Mouse (Mus musculus): ENCODE measurements around the gene Hoxb13. TPM values are rescaled to one million over a fixed set of nuclear protein-coding genes. Genes with fewer than 3 reads are reported as not detected.

The Hoxb13 gene
- polyA plus RNA-seq, 1 experiment from 2014 or later = not detected

- peaks cover 5% of the 10 kb centered on the region; the same call in 1 of the 2 replicates for H3K27me3 ChIP-seq
- H3K4me3 ChIP-seq = no peak overlapping the region
- no peaks in the 10 kb centered on the region for H3K9me3 ChIP-seq
- no peak overlapping the region for H3K9ac ChIP-seq (replicated peaks)
- no peaks in the 10 kb centered on the region for H3K4me1 ChIP-seq
- no peak for ATAC-seq (replicated peaks)
- H3K27ac ChIP-seq (replicated peaks) = no peak overlapping the region
- WGBS = 44% methylated on average over 2 of the region's 2 CpGs
- no peaks in the 10 kb centered on the region for H3K36me3 ChIP-seq
- H3K4me2 ChIP-seq (replicated peaks) = no peak overlapping the region
These were observed 29.7 kb downstream of the Hoxb13 start for GRCm38 (mm10) chr11:96223813-96224212.

GRCm38 (mm10) chr11:96227676-96228075 lies 33.6 kb downstream of the Hoxb13 start:
- Histone ChIP-seq H3K4me1 (no peaks in the 10 kb centered on the region), H3K27me3 (peaks cover 9% of the 10 kb centered on the region), H3K4me3 (no peak overlapping the region), H3K27ac (replicated peaks) (no peak overlapping the region), H3K9me3 (no peaks in the 10 kb centered on the region), H3K9ac (replicated peaks) (no peak overlapping the region), H3K36me3 (no peaks in the 10 kb centered on the region), H3K4me2 (replicated peaks) (no peak overlapping the region)
- 83% methylated on average over 9 of the region's 9 CpGs for WGBS
- no peak for ATAC-seq (replicated peaks)

- Histone ChIP-seq H3K9me3 (no peaks in the 10 kb centered on the region), H3K27ac (replicated peaks) (no peak overlapping the region), H3K9ac (replicated peaks) (no peak overlapping the region), H3K27me3 (peaks cover 46% of the 10 kb centered on the region), H3K4me3 (no peak overlapping the region), H3K4me1 (no peaks in the 10 kb centered on the region), H3K4me2 (replicated peaks) (no peak overlapping the region), H3K36me3 (no peaks in the 10 kb centered on the region)
- WGBS = 3% methylated on average over 12 of the region's 12 CpGs
- no peak for ATAC-seq (replicated peaks)
These were observed 40.8 kb downstream of the Hoxb13 start for GRCm38 (mm10) chr11:96234906-96235305.

- H3K9ac ChIP-seq (replicated peaks) = no peak overlapping the region
- no peak overlapping the region for H3K4me3 ChIP-seq
- H3K4me2 ChIP-seq (replicated peaks) = no peak overlapping the region
- H3K27me3 ChIP-seq = peaks cover 41% of the 10 kb centered on the region
- H3K9me3 ChIP-seq = no peaks in the 10 kb centered on the region
- no peak for ATAC-seq (replicated peaks)
- H3K36me3 ChIP-seq = no peaks in the 10 kb centered on the region
- WGBS = 2% methylated on average over 7 of the region's 7 CpGs
- H3K27ac ChIP-seq (replicated peaks) = no peak overlapping the region
- H3K4me1 ChIP-seq = no peaks in the 10 kb centered on the region
These were observed 46.1 kb downstream of the Hoxb13 start for GRCm38 (mm10) chr11:96240211-96240610.

Other genes starting within 250 kb of the Hoxb13 start
- 22.0 and 27.1 TPM in 2 replicates for gene Igf2bp1, start 188.4 kb upstream of the Hoxb13 start, polyA plus RNA-seq (2015; fragmentation: Nextera tagmentation; extraction: Ambion mirVana)
- not detected in 2 replicates for gene Gip, start 169.8 kb upstream of the Hoxb13 start, polyA plus RNA-seq (2015; fragmentation: Nextera tagmentation; extraction: Ambion mirVana)
- 136 and 142 TPM in 2 replicates for gene Snf8, start 159.4 kb upstream of the Hoxb13 start, polyA plus RNA-seq (2015; fragmentation: Nextera tagmentation; extraction: Ambion mirVana)
- 35.1 and 37.2 TPM in 2 replicates for gene Ube2z, start 128.9 kb upstream of the Hoxb13 start, polyA plus RNA-seq (2015; fragmentation: Nextera tagmentation; extraction: Ambion mirVana)
- 409 and 467 TPM in 2 replicates for gene Atp5g1, start 118.6 kb upstream of the Hoxb13 start, polyA plus RNA-seq (2015; fragmentation: Nextera tagmentation; extraction: Ambion mirVana)
- gene Calcoco2, start 82.4 kb upstream of the Hoxb13 start, polyA plus RNA-seq (2015; fragmentation: Nextera tagmentation; extraction: Ambion mirVana) = not detected in 2 replicates
- gene Ttll6, start 60.5 kb upstream of the Hoxb13 start, polyA plus RNA-seq (2015; fragmentation: Nextera tagmentation; extraction: Ambion mirVana) = 0.18 and 0.25 TPM in 2 replicates
- gene Hoxb9, start 77.1 kb downstream of the Hoxb13 start, polyA plus RNA-seq (2015; fragmentation: Nextera tagmentation; extraction: Ambion mirVana) = not detected in 2 replicates
- not detected in 2 replicates for gene Hoxb8, start 87.6 kb downstream of the Hoxb13 start, polyA plus RNA-seq (2015; fragmentation: Nextera tagmentation; extraction: Ambion mirVana)
- not detected in 2 replicates for gene Hoxb7, start 92.3 kb downstream of the Hoxb13 start, polyA plus RNA-seq (2015; fragmentation: Nextera tagmentation; extraction: Ambion mirVana)
- gene Hoxb6, start 98.2 kb downstream of the Hoxb13 start, polyA plus RNA-seq (2015; fragmentation: Nextera tagmentation; extraction: Ambion mirVana) = not detected in 2 replicates
- not detected in 2 replicates for gene Hoxb5, start 109.0 kb downstream of the Hoxb13 start, polyA plus RNA-seq (2015; fragmentation: Nextera tagmentation; extraction: Ambion mirVana)
- gene Hoxb4, start 124.0 kb downstream of the Hoxb13 start, polyA plus RNA-seq (2015; fragmentation: Nextera tagmentation; extraction: Ambion mirVana) = not detected in 2 replicates
- gene Hoxb3, start 129.0 kb downstream of the Hoxb13 start, polyA plus RNA-seq (2015; fragmentation: Nextera tagmentation; extraction: Ambion mirVana) = not detected in 2 replicates
- not detected in 2 replicates for gene Hoxb2, start 156.2 kb downstream of the Hoxb13 start, polyA plus RNA-seq (2015; fragmentation: Nextera tagmentation; extraction: Ambion mirVana)
- gene Hoxb1, start 171.4 kb downstream of the Hoxb13 start, polyA plus RNA-seq (2015; fragmentation: Nextera tagmentation; extraction: Ambion mirVana) = not detected in 2 replicates